Mouse (Mus musculus) liver, adult 2 months (tissue): ENCODE data around the gene Slc7a8.

Source experiments
- CTCF ChIP-seq: fragments of 200-500 bp; IDR thresholded peaks from 2 replicates; pipeline ENCODE4 v1.5.1; 2011; ENCODE audit warnings: low read depth, low read length, control low read depth
- POLR2A ChIP-seq: fragments of 200-500 bp; IDR thresholded peaks from 2 replicates; pipeline ENCODE4 v1.6.1; 2011; ENCODE audit warnings: low read length, control low read depth; ENCODE audit not compliant: insufficient read depth; ENCODE audit errors: extremely low read depth

DNA sequence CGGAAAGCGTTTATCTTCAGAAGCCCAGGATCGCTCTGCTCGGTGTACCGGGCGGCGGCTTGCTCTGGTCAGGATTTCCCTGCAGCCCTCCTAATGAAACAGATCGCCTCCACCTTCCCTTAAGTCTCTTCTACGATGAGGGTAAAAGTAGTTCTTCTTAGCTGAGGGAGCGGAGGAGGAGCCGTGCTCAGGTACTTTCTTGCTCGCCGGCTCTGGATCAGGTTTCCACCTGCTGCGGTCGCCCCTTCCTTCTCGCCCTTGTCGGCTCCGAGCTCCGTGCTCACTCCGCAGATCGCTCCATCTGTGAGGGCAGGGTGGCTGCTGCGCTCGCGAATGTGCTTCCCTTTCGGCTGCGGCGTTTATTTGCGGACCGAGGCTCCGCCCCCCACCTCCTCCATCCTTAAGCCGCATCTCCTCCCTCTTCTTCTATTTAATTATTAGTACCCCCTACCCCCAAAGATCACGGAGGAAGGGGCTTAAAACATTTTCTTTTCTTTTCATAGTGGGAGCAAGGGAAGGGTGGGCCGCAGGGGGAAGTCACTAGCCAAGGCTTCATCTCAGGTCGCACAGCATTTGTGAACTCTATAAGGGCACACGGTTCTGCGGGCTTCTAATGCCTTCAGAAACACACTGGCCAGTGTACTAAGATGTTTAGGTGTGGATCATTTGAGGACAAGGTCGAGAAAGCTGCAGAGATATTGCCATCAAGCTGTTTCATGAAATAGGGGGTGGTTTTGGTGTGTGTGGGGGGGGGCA, at the start of gene Slc7a8:
- 0 out of 2 replicates have a peak, but pooled peaks have one; percentile 29 for TF ChIP-seq POLR2A
- TF ChIP-seq CTCF = no peak
